Mouse (Mus musculus): Measurements from ENCODE around the gene Gm20390.
"Not testable (repeated sequence)": the region's sequence is repeated elsewhere in the genome, so short reads cannot be mapped to it uniquely, and the experiment has no call there.

The Gm20390 gene

DNA sequence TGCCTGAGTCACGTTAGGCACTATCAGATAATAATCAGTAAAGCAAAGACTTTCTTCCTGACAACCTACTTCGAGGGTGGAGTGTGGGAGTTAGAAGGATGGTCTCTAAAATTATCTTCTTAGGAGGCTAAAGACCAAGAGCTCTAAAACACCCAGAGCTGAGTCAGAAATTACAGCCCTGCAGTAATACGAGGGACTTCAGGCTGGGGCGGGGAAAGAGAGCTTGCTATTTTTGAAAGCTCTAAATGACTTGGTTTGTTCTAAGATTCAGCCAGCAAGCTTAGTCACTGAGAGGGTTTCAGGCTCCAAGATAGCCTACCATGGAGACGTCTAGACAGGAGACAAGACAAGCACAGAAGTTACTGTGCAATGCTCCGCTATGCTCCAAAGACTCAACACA, 2.7 kb downstream of the Gm20390 start:
- DNase-seq (ENCODE audit: low spot score), result no peak

DNA sequence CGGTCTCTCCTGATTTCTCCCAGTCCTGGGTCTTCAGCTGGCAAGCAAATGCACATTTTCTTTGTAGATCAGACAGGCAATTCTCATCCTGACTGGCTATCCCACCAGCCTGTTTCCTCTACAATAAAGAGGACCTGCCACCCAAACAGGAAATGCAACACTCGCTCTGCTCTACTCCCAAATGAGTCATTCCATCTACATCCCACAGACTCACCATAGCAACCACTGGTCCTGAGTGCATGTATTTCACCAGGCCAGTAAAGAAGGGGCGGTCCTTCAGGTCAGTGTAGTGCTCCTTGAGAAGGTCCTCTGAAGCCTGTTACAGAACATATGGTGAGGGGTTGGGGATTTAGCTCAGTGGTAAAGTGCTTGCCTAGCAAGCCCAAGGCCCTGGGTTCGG, 5.1 kb downstream of the Gm20390 start:
- DNase-seq (ENCODE audit: low spot score), result no peak

DNA sequence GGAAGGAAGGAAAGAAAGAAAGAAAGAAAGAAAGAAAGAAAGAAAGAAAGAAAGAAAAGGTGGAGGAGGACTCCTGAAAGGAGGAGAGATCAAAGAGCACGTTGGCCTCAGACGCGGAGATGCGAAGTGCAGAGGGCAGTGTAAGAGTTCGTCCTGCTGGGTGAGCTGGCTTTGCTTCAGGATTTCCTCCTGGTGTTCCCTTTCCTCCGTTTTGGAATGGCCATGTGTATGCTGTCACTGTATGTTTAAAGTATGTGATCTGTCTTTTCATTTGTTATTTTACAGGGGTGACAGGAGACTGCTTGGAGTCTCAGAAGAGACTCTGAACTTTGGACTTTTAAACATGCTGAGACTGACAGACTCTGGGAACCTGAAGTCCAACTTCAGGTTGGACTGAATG, 6.6 kb downstream of the Gm20390 start:
- no peak for DNase-seq (ENCODE audit: low spot score)

GRCm38 (mm10) chr11:93957746-93958145, 10.3 kb downstream of the Gm20390 start:
- no peak for DNase-seq (ENCODE audit: low spot score)

GRCm38 (mm10) chr11:93957031-93957555, 11.0 kb downstream of the Gm20390 start:
- no peak for DNase-seq (ENCODE audit: low spot score)

- no peak for DNase-seq (ENCODE audit: low spot score)
Measured at GRCm38 (mm10) chr11:93956159-93956558, 11.9 kb downstream of the Gm20390 start, which contains the start of gene Nme2. Gene Nme2, minus strand, starts transcription at chr11:93956259.

- DNase-seq (ENCODE audit: low spot score), result peak; percentile 82
Measured at GRCm38 (mm10) chr11:93955256-93956150, 12.6 kb downstream of the Gm20390 start.

DNA sequence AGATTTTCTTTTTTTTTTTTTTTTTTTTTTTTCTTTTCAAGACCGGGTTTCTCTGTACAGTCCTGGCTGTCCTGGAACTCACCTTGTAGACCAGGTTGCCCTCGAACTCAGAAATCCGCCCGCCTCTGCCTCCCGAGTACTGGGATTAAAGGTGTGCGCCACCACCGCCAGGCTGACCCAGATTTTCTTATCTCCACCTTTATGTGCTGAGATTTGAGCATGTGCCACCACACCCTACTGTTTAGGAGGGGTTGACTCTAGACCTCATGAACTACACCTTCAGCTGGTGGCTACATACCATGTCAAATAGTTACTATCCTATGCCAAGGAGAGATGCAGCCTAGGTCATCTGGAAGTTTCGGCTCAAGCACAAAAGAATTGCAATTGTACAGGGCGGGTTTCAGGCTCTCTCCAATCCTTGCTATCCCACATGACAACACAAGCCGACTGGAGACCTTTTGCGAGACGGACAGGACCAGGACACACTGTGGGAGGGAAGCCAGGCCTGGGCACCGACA, 13.3 kb downstream of the Gm20390 start:
- DNase-seq (ENCODE audit: low spot score), result no peak

DNA sequence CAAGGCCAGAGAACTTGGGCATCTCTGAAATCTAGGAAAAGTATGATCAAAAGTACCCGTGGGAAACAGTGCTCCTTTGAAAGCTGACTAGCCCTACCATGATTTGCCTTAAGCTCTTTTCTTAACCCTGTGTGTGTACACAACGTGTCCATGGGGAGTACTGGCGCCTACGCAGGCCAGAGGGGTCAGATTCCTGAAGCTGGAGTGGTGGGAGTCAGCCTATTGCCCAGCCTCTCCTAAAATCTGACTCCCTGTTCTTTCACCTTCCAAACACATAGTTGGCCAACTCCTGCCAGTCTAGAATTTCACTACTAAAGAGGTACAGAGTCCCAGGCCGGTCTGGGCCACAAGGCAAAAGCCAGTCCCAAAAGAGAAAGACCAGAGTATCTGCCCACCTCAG, 15.7 kb downstream of the Gm20390 start:
- no peak for DNase-seq (ENCODE audit: low spot score)

- no peak for DNase-seq (ENCODE audit: low spot score)
Measured at GRCm38 (mm10) chr11:93950045-93950444, 18.0 kb downstream of the Gm20390 start.

DNA sequence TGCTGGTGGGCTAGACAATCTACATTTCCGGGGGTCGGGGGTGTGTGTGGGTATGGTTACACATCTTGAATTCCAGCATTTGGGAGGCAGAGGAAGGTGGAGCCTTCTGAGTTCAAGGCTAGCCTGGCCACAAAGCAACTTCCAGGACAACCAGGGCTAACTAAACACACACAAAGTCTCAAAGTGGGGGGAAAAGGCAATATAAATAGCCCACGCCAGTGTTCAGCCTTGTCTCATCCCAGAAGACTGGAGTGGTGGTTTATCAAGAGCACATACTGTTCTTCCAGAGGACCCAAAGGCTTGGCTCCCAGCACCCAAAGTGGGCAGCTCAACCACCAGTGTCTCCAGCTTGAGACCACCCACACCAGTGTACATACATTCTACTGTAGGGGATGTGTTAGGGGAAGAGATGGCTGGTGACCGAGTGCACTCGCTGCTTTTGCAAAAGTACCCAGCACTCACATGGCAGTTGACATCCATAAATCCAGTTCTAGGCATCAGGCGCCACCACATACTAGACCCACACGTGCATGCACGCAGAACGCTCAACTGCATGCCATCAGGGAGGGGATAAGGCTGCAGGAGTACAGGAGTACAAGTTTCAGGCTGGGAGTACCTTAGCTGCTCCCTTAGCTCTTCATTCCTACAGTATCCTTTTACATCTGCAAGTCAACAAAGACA, 19.1 kb downstream of the Gm20390 start:
- DNase-seq (ENCODE audit: low spot score), result no peak

DNA sequence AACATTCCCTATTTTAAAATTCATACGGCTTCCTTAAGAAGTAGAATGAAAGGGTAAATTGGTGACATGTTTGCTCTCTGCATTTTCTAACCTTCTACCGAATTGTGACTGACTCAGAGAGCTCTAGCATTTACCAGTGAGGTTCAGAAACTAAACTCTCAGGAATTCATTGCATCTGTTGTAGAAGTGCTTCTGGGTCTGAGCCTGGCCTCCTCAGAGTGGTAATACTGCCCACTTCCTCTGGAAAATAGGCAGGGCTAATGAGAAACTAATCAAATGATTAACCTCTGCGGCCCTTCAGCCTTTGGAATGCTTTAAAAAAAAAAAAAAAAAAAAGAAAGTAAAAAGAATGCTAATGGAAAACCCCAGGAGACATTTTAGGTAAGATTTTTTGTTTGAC, 23.1 kb downstream of the Gm20390 start:
- no peak for DNase-seq (ENCODE audit: low spot score)

DNA sequence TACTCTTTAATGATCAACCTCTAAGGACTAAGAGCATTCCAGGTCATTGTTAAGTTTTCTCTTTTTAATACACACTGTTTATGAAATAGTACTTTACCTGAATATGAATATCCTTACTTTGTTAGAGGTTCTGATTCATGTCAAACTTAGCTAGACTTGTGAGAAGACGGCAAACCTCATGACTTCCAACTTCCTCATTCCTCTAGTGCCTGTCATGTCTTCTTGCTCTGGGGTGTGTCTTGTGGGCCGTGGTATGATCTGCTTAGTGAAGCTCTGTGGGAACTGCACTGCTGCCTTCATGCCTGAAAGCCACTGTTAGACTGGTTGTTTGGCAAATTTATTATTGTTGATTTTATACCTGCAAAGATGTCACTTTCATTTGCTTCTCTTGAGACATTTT, 27.2 kb downstream of the Gm20390 start:
- DNase-seq (ENCODE audit: low spot score), result no peak

DNA sequence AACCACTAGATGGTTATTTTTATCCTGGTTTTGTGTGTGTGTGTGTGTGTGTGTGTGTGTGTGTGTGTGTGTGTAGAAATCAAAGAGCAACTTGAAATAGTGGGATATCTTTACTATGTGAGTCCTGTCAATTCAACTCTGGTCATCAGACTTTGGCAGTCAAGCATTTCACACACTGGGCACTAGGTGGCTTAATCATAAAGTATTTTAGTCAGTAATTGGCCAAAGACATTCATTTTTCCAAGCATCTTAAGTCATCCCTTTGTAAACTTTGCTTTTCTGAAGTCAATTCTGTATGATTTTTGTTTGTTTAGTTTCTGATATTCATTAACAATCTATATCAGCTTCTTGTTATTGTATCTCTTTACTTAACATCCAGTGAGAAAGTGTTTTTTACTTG, 39.0 kb downstream of the Gm20390 start:
- no peak for DNase-seq (ENCODE audit: low spot score)

- not testable (repeated sequence) for DNase-seq (ENCODE audit: low spot score)
Measured at GRCm38 (mm10) chr11:93915019-93915418, 53.1 kb downstream of the Gm20390 start.

DNA sequence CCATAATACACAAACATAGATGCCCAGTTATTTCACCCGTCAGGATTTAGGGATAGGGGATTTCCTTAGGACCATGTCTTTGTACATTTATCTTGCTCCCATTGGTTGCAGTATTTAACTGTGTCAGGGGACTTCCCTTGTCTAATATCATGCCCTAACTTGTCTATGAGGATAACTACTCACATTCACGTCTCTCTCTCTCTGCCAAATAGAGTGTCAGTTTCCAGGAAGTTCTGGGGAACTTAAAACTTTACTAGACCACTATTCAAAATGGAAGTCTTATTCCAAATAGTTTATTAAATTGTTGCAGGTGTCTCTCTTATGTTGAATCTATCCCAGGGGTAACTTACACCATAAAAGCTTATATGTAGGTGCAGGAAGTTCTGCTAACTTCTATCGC, 56.5 kb downstream of the Gm20390 start:
- no peak for DNase-seq (ENCODE audit: low spot score)

DNA sequence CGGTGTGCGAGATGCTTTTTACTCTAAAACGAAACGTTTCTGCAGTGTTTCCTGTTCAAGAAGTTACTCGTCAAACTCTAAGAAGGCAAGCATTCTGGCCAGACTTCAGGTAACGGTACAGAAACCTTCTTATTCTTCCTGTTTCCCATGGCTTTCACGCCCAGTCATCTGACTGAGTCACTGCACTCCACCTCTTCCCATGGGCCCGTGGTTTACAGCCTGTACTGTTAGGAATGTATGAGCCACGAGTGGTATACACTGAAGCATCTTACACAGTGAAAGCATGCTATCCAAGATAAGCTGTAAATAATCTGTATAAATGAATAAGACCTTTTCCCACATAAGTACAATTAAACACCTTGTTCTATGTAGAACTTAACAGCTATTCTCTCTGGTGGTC, 59.3 kb downstream of the Gm20390 start:
- DNase-seq (ENCODE audit: low spot score), result no peak

DNA sequence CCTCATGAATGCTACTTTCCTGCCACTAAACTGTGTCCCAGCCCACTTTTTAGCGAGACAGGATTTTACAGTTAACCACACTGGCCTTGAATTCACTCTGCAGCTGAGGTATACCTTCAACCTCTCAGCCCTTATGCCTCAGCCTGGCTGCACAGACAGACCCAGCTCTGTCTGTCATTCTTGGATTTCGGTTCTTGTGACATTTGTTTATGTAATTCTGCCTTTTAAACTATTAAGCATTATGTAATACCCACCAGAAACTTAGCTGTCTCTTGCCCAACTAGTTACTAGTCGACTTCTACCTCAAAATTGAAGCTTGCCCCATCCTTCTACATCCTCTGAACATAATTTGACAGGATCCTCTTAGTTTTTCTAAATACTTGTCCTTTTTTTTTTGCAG, 60.3 kb downstream of the Gm20390 start:
- DNase-seq (ENCODE audit: low spot score), result no peak

- DNase-seq (ENCODE audit: low spot score), result no peak
Measured at GRCm38 (mm10) chr11:93906834-93907233, 61.3 kb downstream of the Gm20390 start.
